Mouse (Mus musculus) adrenal gland, adult 10 weeks (tissue): ENCODE data around the gene Gpx7. TPM values are rescaled to one million over a fixed set of nuclear protein-coding genes. Genes with fewer than 3 reads are reported as not detected.

ENCODE experiments used
- polyA plus RNA-seq: library from polyadenylated mRNA; stranded (reverse); fragments of 350-450 nt; fragmentation: Illumina TruSeq; extraction: RNeasy Lipid Tissue Mini Kit (QIAGEN cat#74804); gene quantifications from one replicate; pipeline ENCODE4 v1.2.3, GENCODE M21; 2014; ENCODE audit warnings: low read depth, low replicate concordance

Gene Gpx7
- polyA plus RNA-seq: 1.9 TPM

GRCm38 (mm10) chr4:108406861-108407401 lies at the start of gene Gpx7:
Gpx7 (minus strand) TSS chr4:108406961.

GRCm38 (mm10) chr4:108383183-108383714 lies 23.5 kb downstream of the Gpx7 start, which contains the start of gene Shisal2a:
Shisal2a (minus strand) TSS chr4:108383349.

Other genes starting within 250 kb of the Gpx7 start
- 7.3 TPM for gene Echdc2, start 241.5 kb downstream of the Gpx7 start, polyA plus RNA-seq
- not detected for gene Zyg11a, start 188.9 kb downstream of the Gpx7 start, polyA plus RNA-seq
- gene Zyg11b, start 105.9 kb downstream of the Gpx7 start, polyA plus RNA-seq: 106 TPM
- 10.4 TPM for gene Coa7, start 78.8 kb downstream of the Gpx7 start, polyA plus RNA-seq
- not detected for gene Shisal2a, start 23.6 kb downstream of the Gpx7 start, polyA plus RNA-seq
- 89.1 TPM for gene Tut4, start 52.5 kb upstream of the Gpx7 start, polyA plus RNA-seq
- gene Prpf38a, start 172.4 kb upstream of the Gpx7 start, polyA plus RNA-seq: 50.7 TPM
- gene Orc1, start 172.5 kb upstream of the Gpx7 start, polyA plus RNA-seq: 0.64 TPM
- 95.9 TPM for gene Cc2d1b, start 213.0 kb upstream of the Gpx7 start, polyA plus RNA-seq